Mouse (Mus musculus): ENCODE measurements around the gene Acadm. TPM values are rescaled to one million over a fixed set of nuclear protein-coding genes. Genes with fewer than 3 reads are reported as not detected.

Acadm gene
- polyA plus RNA-seq, 1 experiment from 2014 or later = 63.6 TPM

- DNase-seq (ENCODE audit: low spot score) (no peak), ATAC-seq (ENCODE audit: low FRiP score) (no peak)
- H3K36me3 ChIP-seq (ENCODE audit: control insufficient read depth, insufficient read depth, low read length) = no peaks in the 10 kb centered on the region
- 95% methylated on average over 5 of the region's 5 CpGs for WGBS
- H3K27ac ChIP-seq (ENCODE audit: low read depth, low read length) = no peak overlapping the region
- no peaks in the 10 kb centered on the region for H3K27me3 ChIP-seq (ENCODE audit: control insufficient read depth, insufficient read depth, low read length)
- H3K4me3 ChIP-seq (ENCODE audit: low read depth, low read length) = no peak overlapping the region
- H3K9me3 ChIP-seq (ENCODE audit: control insufficient read depth, low read length) = no peaks in the 10 kb centered on the region
- no peak overlapping the region for H3K9ac ChIP-seq (ENCODE audit: low read depth, low read length)
- H3K4me1 ChIP-seq (replicated peaks; ENCODE audit: control insufficient read depth, insufficient read depth, low read length) = no peaks in the 10 kb centered on the region
- H3K4me2 ChIP-seq (replicated peaks; ENCODE audit: low read depth, low read length) = no peak overlapping the region
Measured at GRCm38 (mm10) chr3:153932461-153932860, 12.0 kb downstream of the Acadm start.

- WGBS = 94% methylated on average over 11 of the region's 11 CpGs
- Histone ChIP-seq H3K4me2 (replicated peaks; ENCODE audit: low read depth, low read length) (no peak overlapping the region), H3K9ac (ENCODE audit: low read depth, low read length) (no peak overlapping the region), H3K27me3 (ENCODE audit: control insufficient read depth, insufficient read depth, low read length) (no peaks in the 10 kb centered on the region), H3K27ac (ENCODE audit: low read depth, low read length) (no peak overlapping the region), H3K9me3 (ENCODE audit: control insufficient read depth, low read length) (no peaks in the 10 kb centered on the region), H3K36me3 (ENCODE audit: control insufficient read depth, insufficient read depth, low read length) (no peaks in the 10 kb centered on the region), H3K4me3 (ENCODE audit: low read depth, low read length) (no peak overlapping the region), H3K4me1 (replicated peaks; ENCODE audit: control insufficient read depth, insufficient read depth, low read length) (no peaks in the 10 kb centered on the region)
- DNase-seq (ENCODE audit: low spot score) = no peak
- ATAC-seq (ENCODE audit: low FRiP score) = no peak
Measured at GRCm38 (mm10) chr3:153929526-153929925, 14.9 kb downstream of the Acadm start.

- H3K4me1 ChIP-seq (replicated peaks; ENCODE audit: control insufficient read depth, insufficient read depth, low read length) = no peaks in the 10 kb centered on the region
- ATAC-seq (ENCODE audit: low FRiP score) = no peak
- H3K4me2 ChIP-seq (replicated peaks; ENCODE audit: low read depth, low read length) = no peak overlapping the region
- WGBS = 93% methylated on average over 7 of the region's 7 CpGs
- no peak overlapping the region for H3K9ac ChIP-seq (ENCODE audit: low read depth, low read length)
- H3K27ac ChIP-seq (ENCODE audit: low read depth, low read length) = no peak overlapping the region
- no peaks in the 10 kb centered on the region for H3K9me3 ChIP-seq (ENCODE audit: control insufficient read depth, low read length)
- no peak overlapping the region for H3K4me3 ChIP-seq (ENCODE audit: low read depth, low read length)
- no peak for DNase-seq (ENCODE audit: low spot score)
- H3K27me3 ChIP-seq (ENCODE audit: control insufficient read depth, insufficient read depth, low read length) = no peaks in the 10 kb centered on the region
- H3K36me3 ChIP-seq (ENCODE audit: control insufficient read depth, insufficient read depth, low read length) = no peaks in the 10 kb centered on the region
Measured at GRCm38 (mm10) chr3:153926333-153926732, 18.1 kb downstream of the Acadm start.

GRCm38 (mm10) chr3:153921147-153921910, 23.1 kb downstream of the Acadm start:
- 98% methylated on average over 10 of the region's 10 CpGs for WGBS
- Histone ChIP-seq H3K4me1 (replicated peaks; ENCODE audit: control insufficient read depth, insufficient read depth, low read length) (no peaks in the 10 kb centered on the region), H3K9me3 (ENCODE audit: control insufficient read depth, low read length) (no peaks in the 10 kb centered on the region), H3K4me3 (ENCODE audit: low read depth, low read length) (no peak overlapping the region), H3K27me3 (ENCODE audit: control insufficient read depth, insufficient read depth, low read length) (no peaks in the 10 kb centered on the region), H3K9ac (ENCODE audit: low read depth, low read length) (no peak overlapping the region), H3K36me3 (ENCODE audit: control insufficient read depth, insufficient read depth, low read length) (no peaks in the 10 kb centered on the region), H3K27ac (ENCODE audit: low read depth, low read length) (no peak overlapping the region), H3K4me2 (replicated peaks; ENCODE audit: low read depth, low read length) (no peak overlapping the region)
- DNase-seq (ENCODE audit: low spot score) = no peak
- ATAC-seq (ENCODE audit: low FRiP score) = no peak

GRCm38 (mm10) chr3:153917200-153917599, 27.2 kb downstream of the Acadm start:
- DNase-seq (ENCODE audit: low spot score) (no peak), ATAC-seq (ENCODE audit: low FRiP score) (no peak)
- Histone ChIP-seq H3K36me3 (ENCODE audit: control insufficient read depth, insufficient read depth, low read length) (no peaks in the 10 kb centered on the region), H3K4me2 (replicated peaks; ENCODE audit: low read depth, low read length) (no peak overlapping the region), H3K4me1 (replicated peaks; ENCODE audit: control insufficient read depth, insufficient read depth, low read length) (no peaks in the 10 kb centered on the region), H3K9me3 (ENCODE audit: control insufficient read depth, low read length) (no peaks in the 10 kb centered on the region), H3K27ac (ENCODE audit: low read depth, low read length) (no peak overlapping the region), H3K9ac (ENCODE audit: low read depth, low read length) (no peak overlapping the region), H3K27me3 (ENCODE audit: control insufficient read depth, insufficient read depth, low read length) (no peaks in the 10 kb centered on the region), H3K4me3 (ENCODE audit: low read depth, low read length) (no peak overlapping the region)
- WGBS = 4% methylated on average over 1 of the region's 1 CpGs

GRCm38 (mm10) chr3:153913510-153914243, 30.8 kb downstream of the Acadm start:
- DNase-seq (ENCODE audit: low spot score) = no peak
- Histone ChIP-seq H3K27me3 (ENCODE audit: control insufficient read depth, insufficient read depth, low read length) (no peaks in the 10 kb centered on the region), H3K9me3 (ENCODE audit: control insufficient read depth, low read length) (no peaks in the 10 kb centered on the region), H3K4me3 (ENCODE audit: low read depth, low read length) (peak overlapping the region; percentile 87), H3K4me2 (replicated peaks; ENCODE audit: low read depth, low read length) (peak overlapping the region; percentile 57), H3K36me3 (ENCODE audit: control insufficient read depth, insufficient read depth, low read length) (peaks cover 12% of the 10 kb centered on the region), H3K4me1 (replicated peaks; ENCODE audit: control insufficient read depth, insufficient read depth, low read length) (peaks cover 9% of the 10 kb centered on the region; the same call in 1 of the 2 replicates), H3K27ac (ENCODE audit: low read depth, low read length) (peak overlapping the region; percentile 88; the same call in 1 of the 2 replicates), H3K9ac (ENCODE audit: low read depth, low read length) (peak overlapping the region; percentile 76; the same call in 1 of the 2 replicates)
- WGBS = 57% methylated on average over 6 of the region's 6 CpGs
- ATAC-seq (ENCODE audit: low FRiP score) = no peak

GRCm38 (mm10) chr3:153912546-153913509, 31.6 kb downstream of the Acadm start, which contains the start of gene Rabggtb:
Gene Rabggtb, minus strand, starts transcription at chr3:153913009.
- Histone ChIP-seq H3K4me1 (replicated peaks; ENCODE audit: control insufficient read depth, insufficient read depth, low read length) (peaks cover 9% of the 10 kb centered on the region; the same call in 1 of the 2 replicates), H3K9ac (ENCODE audit: low read depth, low read length) (peak within 1 kb of the TSS; percentile 94), H3K36me3 (ENCODE audit: control insufficient read depth, insufficient read depth, low read length) (peaks cover 13% of the 10 kb centered on the region), H3K27ac (ENCODE audit: low read depth, low read length) (peak within 1 kb of the TSS; percentile 88), H3K4me3 (ENCODE audit: low read depth, low read length) (peak within 1 kb of the TSS; percentile 87), H3K9me3 (ENCODE audit: control insufficient read depth, low read length) (no peaks in the 10 kb centered on the region), H3K4me2 (replicated peaks; ENCODE audit: low read depth, low read length) (peak within 1 kb of the TSS; percentile 57), H3K27me3 (ENCODE audit: control insufficient read depth, insufficient read depth, low read length) (no peaks in the 10 kb centered on the region)
- DNase-seq (ENCODE audit: low spot score) = peak; percentile 98
- WGBS = 2% methylated on average over 64 of the region's 65 CpGs
- peak; percentile 97 for ATAC-seq (ENCODE audit: low FRiP score)

GRCm38 (mm10) chr3:153911882-153912440, 32.5 kb downstream of the Acadm start:
- Histone ChIP-seq H3K9ac (ENCODE audit: low read depth, low read length) (peak overlapping the region; percentile 94), H3K36me3 (ENCODE audit: control insufficient read depth, insufficient read depth, low read length) (peaks cover 13% of the 10 kb centered on the region), H3K4me2 (replicated peaks; ENCODE audit: low read depth, low read length) (peak overlapping the region; percentile 57), H3K27me3 (ENCODE audit: control insufficient read depth, insufficient read depth, low read length) (no peaks in the 10 kb centered on the region), H3K9me3 (ENCODE audit: control insufficient read depth, low read length) (no peaks in the 10 kb centered on the region), H3K4me1 (replicated peaks; ENCODE audit: control insufficient read depth, insufficient read depth, low read length) (peaks cover 9% of the 10 kb centered on the region; the same call in 1 of the 2 replicates), H3K27ac (ENCODE audit: low read depth, low read length) (no peak overlapping the region), H3K4me3 (ENCODE audit: low read depth, low read length) (peak overlapping the region; percentile 87)
- DNase-seq (ENCODE audit: low spot score) = no peak
- 5% methylated on average over 12 of the region's 12 CpGs for WGBS
- no peak for ATAC-seq (ENCODE audit: low FRiP score)
